ENCODE assay signal across 16 mouse cellular contexts in genomic region chr10:108763722-108764121, GRCm38 (mm10).
A peak's percentile ranks its signal among the peaks of the same experiment; 100 is the strongest.
DNase-seq lines count a peak whose midpoint lies in the region; ATAC-seq and TF ChIP-seq lines count a peak whose summit lies in the region.
"Had no signal": no experiment of that assay in that cellular context is flagged by ENCODE, and none has a peak within 500 bp of the region (broad histone marks: within the 10 kb centered on the region; RNA-seq: fewer than 3 reads in every experiment).

No protein-coding gene starts in this region.

- H3K27ac ChIP-seq in hindbrain, embryonic 12.5 days, result no peak overlapping the region
- H3K27ac ChIP-seq in hindbrain, embryonic 10.5 days, result no peak overlapping the region
- H3K27ac ChIP-seq in forebrain, embryonic 15.5 days (replicated peaks), result no peak overlapping the region
- no peak overlapping the region for H3K27ac ChIP-seq in midbrain, embryonic 15.5 days
- H3K27ac ChIP-seq: neural tube, embryonic 12.5 days had no signal

- H3K4me1 ChIP-seq in hindbrain, embryonic 12.5 days, result peaks cover 8% of the 10 kb centered on the region; the same call in 1 of the 2 replicates
- H3K4me1 ChIP-seq in hindbrain, embryonic 10.5 days (replicated peaks), result no peaks in the 10 kb centered on the region
- peaks cover 13% of the 10 kb centered on the region; the same call in 1 of the 2 replicates for H3K4me1 ChIP-seq in forebrain, embryonic 15.5 days
- peaks cover 3% of the 10 kb centered on the region; the same call in 1 of the 2 replicates for H3K4me1 ChIP-seq in midbrain, embryonic 15.5 days

- H3K27me3 ChIP-seq in hindbrain, embryonic 12.5 days, result no peaks in the 10 kb centered on the region
- no peaks in the 10 kb centered on the region for H3K27me3 ChIP-seq in hindbrain, embryonic 10.5 days (ENCODE audit: insufficient read depth, poor library complexity, severe bottlenecking)
- no peaks in the 10 kb centered on the region for H3K27me3 ChIP-seq in forebrain, embryonic 15.5 days
- H3K27me3 ChIP-seq in midbrain, embryonic 15.5 days (replicated peaks), result no peaks in the 10 kb centered on the region
- H3K27me3 ChIP-seq: neural tube, embryonic 12.5 days had no signal

- WGBS in hindbrain, embryonic 12.5 days, result 75% methylated on average over 6 of the region's 6 CpGs
- 86% methylated on average over 6 of the region's 6 CpGs for WGBS in hindbrain, embryonic 10.5 days
- 60% methylated on average over 6 of the region's 6 CpGs for WGBS in forebrain, embryonic 15.5 days
- WGBS in midbrain, embryonic 15.5 days, result 71% methylated on average over 6 of the region's 6 CpGs

- TF ChIP-seq POLR2A in brain, embryonic 14.5 days (IDR thresholded peaks at IDR 0.05; ENCODE audit: borderline replicate concordance, extremely low read depth, insufficient read depth, insufficient read length, poor library complexity, severe bottlenecking), result no peak

- H3K9ac ChIP-seq in hindbrain, embryonic 12.5 days, result no peak overlapping the region
- no peak overlapping the region for H3K9ac ChIP-seq in forebrain, embryonic 15.5 days (replicated peaks)
- H3K9ac ChIP-seq in midbrain, embryonic 15.5 days, result no peak overlapping the region
- H3K9ac ChIP-seq: neural tube, embryonic 12.5 days had no signal

- no peak overlapping the region for H3K4me3 ChIP-seq in hindbrain, embryonic 12.5 days
- no peak overlapping the region for H3K4me3 ChIP-seq in hindbrain, embryonic 10.5 days
- H3K4me3 ChIP-seq in forebrain, embryonic 15.5 days, result no peak overlapping the region
- no peak overlapping the region for H3K4me3 ChIP-seq in midbrain, embryonic 15.5 days
- H3K4me3 ChIP-seq: neural tube, embryonic 12.5 days had no signal

- peak; percentile 61; the same call in 1 of the 2 replicates for ATAC-seq in hindbrain, embryonic 12.5 days (ENCODE audit: low FRiP score)
- ATAC-seq in forebrain, embryonic 15.5 days (replicated peaks), result peak; percentile 74
- ATAC-seq in midbrain, embryonic 15.5 days (replicated peaks), result peak; percentile 54; the same call in 1 of the 2 replicates

- H3K36me3 ChIP-seq in hindbrain, embryonic 12.5 days, result no peaks in the 10 kb centered on the region
- no peaks in the 10 kb centered on the region for H3K36me3 ChIP-seq in hindbrain, embryonic 10.5 days
- H3K36me3 ChIP-seq in forebrain, embryonic 15.5 days, result no peaks in the 10 kb centered on the region
- no peaks in the 10 kb centered on the region for H3K36me3 ChIP-seq in midbrain, embryonic 15.5 days (replicated peaks)
- H3K36me3 ChIP-seq: neural tube, embryonic 12.5 days had no signal

- H3K4me2 ChIP-seq in hindbrain, embryonic 12.5 days (replicated peaks), result no peak overlapping the region
- H3K4me2 ChIP-seq in forebrain, embryonic 15.5 days (replicated peaks), result no peak overlapping the region
- H3K4me2 ChIP-seq in midbrain, embryonic 15.5 days, result no peak overlapping the region
- H3K4me2 ChIP-seq: heart, embryonic 11.5 days; neural tube, embryonic 12.5 days had no signal

- no peak for TF ChIP-seq CTCF in brain, embryonic 14.5 days (IDR thresholded peaks at IDR 0.05; ENCODE audit: borderline replicate concordance, extremely low read depth, insufficient read depth, insufficient read length)

- no peak for DNase-seq in hindbrain, embryonic 10.5 days (ENCODE audit: low spot score)
- peak; percentile 73 for DNase-seq in brain, embryonic 14.5 days (ENCODE audit: low read depth)
- no peak for DNase-seq in testis, postnatal 14 days (ENCODE audit: low spot score)
- no peak for DNase-seq in spleen, postnatal 14 days (ENCODE audit: low spot score in 2 of 2)
- DNase-seq: cerebellum, adult 8-10 months; gastrocnemius, postnatal 36 days; heart, postnatal 36 days; kidney, adult 18-20 months; kidney, postnatal 4 days; lung, adult 2 months; thymus, adult 18-20 months had no signal

- no peaks in the 10 kb centered on the region for H3K9me3 ChIP-seq in hindbrain, embryonic 12.5 days (replicated peaks)
- H3K9me3 ChIP-seq in hindbrain, embryonic 10.5 days, result no peaks in the 10 kb centered on the region
- H3K9me3 ChIP-seq in forebrain, embryonic 15.5 days, result no peaks in the 10 kb centered on the region
- no peaks in the 10 kb centered on the region for H3K9me3 ChIP-seq in midbrain, embryonic 15.5 days
- H3K9me3 ChIP-seq: neural tube, embryonic 12.5 days had no signal
